Mouse (Mus musculus): ENCODE measurements around the gene 2810004N23Rik.
A peak's percentile ranks its signal among the peaks of the same experiment; 100 is the strongest.
"Not testable (repeated sequence)": the region's sequence is repeated elsewhere in the genome, so short reads cannot be mapped to it uniquely, and the experiment has no call there.

2810004N23Rik gene

GRCm38 (mm10) chr8:124866669-124867068, 3.7 kb upstream of the 2810004N23Rik start:
- DNase-seq (ENCODE audit: low spot score in 2 of 2), result no peak

GRCm38 (mm10) chr8:124863729-124864128, 809 bp upstream of the 2810004N23Rik start:
- no peak for DNase-seq (ENCODE audit: low spot score in 2 of 2)

- no peak for DNase-seq (ENCODE audit: low spot score in 2 of 2)
Measured at GRCm38 (mm10) chr8:124863163-124863677, 300 bp upstream of the 2810004N23Rik start.

GRCm38 (mm10) chr8:124860188-124860587, 2.7 kb downstream of the 2810004N23Rik start:
- peak; percentile 50 to 67 for DNase-seq (ENCODE audit: low spot score in 2 of 2)

- DNase-seq (ENCODE audit: low spot score in 2 of 2), result no peak
Measured at GRCm38 (mm10) chr8:124859466-124859865, 3.5 kb downstream of the 2810004N23Rik start.

GRCm38 (mm10) chr8:124853511-124853910, 9.4 kb downstream of the 2810004N23Rik start:
- no peak for DNase-seq (ENCODE audit: low spot score in 2 of 2)

- no peak for DNase-seq (ENCODE audit: low spot score in 2 of 2)
Measured at GRCm38 (mm10) chr8:124845573-124845972, 17.3 kb downstream of the 2810004N23Rik start.

- no peak for DNase-seq (ENCODE audit: low spot score in 2 of 2)
Measured at GRCm38 (mm10) chr8:124845131-124845530, 17.8 kb downstream of the 2810004N23Rik start.

GRCm38 (mm10) chr8:124842929-124843328, 20.0 kb downstream of the 2810004N23Rik start:
- DNase-seq (ENCODE audit: low spot score in 2 of 2), result not testable (repeated sequence)

- no peak for DNase-seq (ENCODE audit: low spot score in 2 of 2)
Measured at GRCm38 (mm10) chr8:124841775-124842174, 21.1 kb downstream of the 2810004N23Rik start.

GRCm38 (mm10) chr8:124840900-124841299, 22.0 kb downstream of the 2810004N23Rik start:
- DNase-seq (ENCODE audit: low spot score in 2 of 2), result no peak

GRCm38 (mm10) chr8:124839371-124839770, 23.5 kb downstream of the 2810004N23Rik start:
- DNase-seq (ENCODE audit: low spot score in 2 of 2), result no peak

GRCm38 (mm10) chr8:124837956-124838355, 25.0 kb downstream of the 2810004N23Rik start:
- no peak for DNase-seq (ENCODE audit: low spot score in 2 of 2)

- DNase-seq (ENCODE audit: low spot score in 2 of 2), result no peak
Measured at GRCm38 (mm10) chr8:124836907-124837306, 26.0 kb downstream of the 2810004N23Rik start.

- DNase-seq (ENCODE audit: low spot score in 2 of 2), result no peak
Measured at GRCm38 (mm10) chr8:124836273-124836672, 26.6 kb downstream of the 2810004N23Rik start.

GRCm38 (mm10) chr8:124835848-124836247, 27.1 kb downstream of the 2810004N23Rik start:
- no peak for DNase-seq (ENCODE audit: low spot score in 2 of 2)

- peak; percentile 42 to 46 for DNase-seq (ENCODE audit: low spot score in 2 of 2)
Measured at GRCm38 (mm10) chr8:124833430-124834205, 29.3 kb downstream of the 2810004N23Rik start.

- peak in 1 of 2 experiments; percentile 19 for DNase-seq (ENCODE audit: low spot score in 2 of 2)
Measured at GRCm38 (mm10) chr8:124831941-124832340, 31.0 kb downstream of the 2810004N23Rik start.

- no peak for DNase-seq (ENCODE audit: low spot score in 2 of 2)
Measured at GRCm38 (mm10) chr8:124831531-124831930, 31.4 kb downstream of the 2810004N23Rik start.

- DNase-seq (ENCODE audit: low spot score in 2 of 2), result no peak
Measured at GRCm38 (mm10) chr8:124830050-124830449, 32.9 kb downstream of the 2810004N23Rik start.

- no peak for DNase-seq (ENCODE audit: low spot score in 2 of 2)
Measured at GRCm38 (mm10) chr8:124828561-124829240, 34.2 kb downstream of the 2810004N23Rik start.

GRCm38 (mm10) chr8:124827387-124827786, 35.5 kb downstream of the 2810004N23Rik start:
- peak; percentile 33 to 59 for DNase-seq (ENCODE audit: low spot score in 2 of 2)

GRCm38 (mm10) chr8:124826658-124827057, 36.3 kb downstream of the 2810004N23Rik start:
- DNase-seq (ENCODE audit: low spot score in 2 of 2), result peak; percentile 35 to 42

Measured in heart, adult 9 months (tissue).